Mouse (Mus musculus) liver, adult 2 months (tissue): Measurements from ENCODE around the gene Wdr11. TPM values are rescaled to one million over a fixed set of nuclear protein-coding genes. Genes with fewer than 3 reads are reported as not detected.

Experiments used
- DNase-seq: peaks from one replicate; pipeline ENCODE4 v3.0.0-alpha.2; 2011; ENCODE audit warnings: low read depth, low spot score; ENCODE audit errors: extremely low read depth
- H3K27ac ChIP-seq: fragments of 200-500 bp; replicated peaks from 2 replicates; pipeline ENCODE4 v1.5.1; 2012; ENCODE audit warnings: low read depth, mild to moderate bottlenecking, control low read depth, inconsistent platforms, low read length; ENCODE audit not compliant: insufficient read depth
- H3K27me3 ChIP-seq: fragments of 200-500 bp; 2 replicates; pipeline ENCODE4 v1.6.1; 2012; ENCODE audit warnings: mild to moderate bottlenecking, moderate library complexity, low read length, inconsistent platforms; ENCODE audit not compliant: control insufficient read depth, insufficient read depth
- H3K36me3 ChIP-seq: fragments of 200-500 bp; 2 replicates; pipeline ENCODE4 v1.6.1; 2012; ENCODE audit warnings: low read length, inconsistent platforms; ENCODE audit not compliant: control insufficient read depth, insufficient read depth
- H3K4me1 ChIP-seq: fragments of 200-500 bp; 2 replicates; pipeline ENCODE4 v1.6.1; 2011; ENCODE audit warnings: low read length; ENCODE audit not compliant: control insufficient read depth, insufficient read depth
- H3K4me3 ChIP-seq: fragments of 200-500 bp; 2 replicates; pipeline ENCODE4 v1.5.1; 2011; ENCODE audit warnings: low read depth, mild to moderate bottlenecking, control low read depth, low read length, moderate library complexity; ENCODE audit not compliant: insufficient read depth
- H3K79me2 ChIP-seq: fragments of 200-500 bp; 2 replicates; pipeline ENCODE4 v1.6.1; 2012; ENCODE audit warnings: inconsistent platforms, mild to moderate bottlenecking, low read length, moderate library complexity; ENCODE audit not compliant: control insufficient read depth, insufficient read depth
- H3K9ac ChIP-seq: fragments of 200-500 bp; 2 replicates; pipeline ENCODE4 v1.6.1; 2012; ENCODE audit warnings: low read depth, mild to moderate bottlenecking, control low read depth, inconsistent platforms, low read length
- CTCF ChIP-seq: fragments of 200-500 bp; IDR thresholded peaks from 2 replicates; pipeline ENCODE4 v1.5.1; 2011; ENCODE audit warnings: low read depth, low read length, control low read depth
- POLR2A ChIP-seq: fragments of 200-500 bp; IDR thresholded peaks from 2 replicates; pipeline ENCODE4 v1.6.1; 2011; ENCODE audit warnings: low read length, control low read depth; ENCODE audit not compliant: insufficient read depth; ENCODE audit errors: extremely low read depth
- WGBS: fragments of 180-500 bp; shearing (Covaris S2); methylation state at CpG from one replicate; pipeline ENCODE4 v1.1.7; 2018; 5-methylcytosine and 5-hydroxymethylcytosine counted together
- polyA plus RNA-seq: library from polyadenylated mRNA; depleted of rRNA; stranded (reverse); fragments of >200 nt; gene quantifications from 2 replicates; pipeline ENCODE4 v1.2.3, GENCODE M21; 2012
- total RNA-seq: library from RNA; depleted of rRNA; stranded (reverse); fragments of >200 nt; gene quantifications from 2 replicates; pipeline ENCODE4 v1.2.3, GENCODE M21; 2014

Gene Wdr11
- total and polyA plus RNA-seq, 2 experiments = 11.6 to 27.3 TPM

DNA sequence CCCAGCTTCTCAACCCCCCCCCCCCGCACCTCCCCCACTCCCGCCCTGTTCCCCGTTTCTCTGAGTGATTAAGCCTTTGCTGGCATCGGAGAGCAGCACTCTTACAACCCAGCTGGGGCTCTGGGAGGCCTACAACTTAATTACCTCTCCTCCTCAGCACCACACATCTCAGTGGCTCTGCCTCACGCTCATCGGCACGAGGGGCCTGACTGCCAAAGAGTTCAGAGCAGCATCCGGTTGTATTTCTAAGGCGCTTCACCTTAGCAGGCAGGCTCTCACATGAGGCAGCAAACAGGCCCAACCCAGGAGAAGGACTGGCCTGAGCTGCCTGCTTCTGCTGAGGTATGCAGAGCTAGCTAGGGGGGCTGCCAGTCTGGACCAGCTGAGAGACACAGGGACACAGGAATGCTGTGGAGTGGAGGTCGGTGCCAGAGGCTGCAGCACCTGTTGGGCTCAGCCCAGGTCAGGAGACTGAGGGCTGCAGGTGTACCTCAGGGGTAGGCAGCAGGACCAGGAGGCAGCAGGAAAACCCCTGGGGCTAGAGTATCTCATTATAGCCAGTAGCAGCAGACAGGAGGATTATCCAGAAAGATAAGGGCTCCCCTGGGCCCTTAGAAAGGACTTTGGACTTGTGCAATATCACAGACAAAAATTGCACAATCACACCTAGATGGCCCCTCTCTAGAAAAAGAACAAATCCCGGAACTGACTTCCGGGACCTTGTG is 72.3 kb downstream of the Wdr11 start:
- Histone ChIP-seq H3K27ac (no peak overlapping the region), H3K27me3 (no peaks in the 10 kb centered on the region), H3K4me3 (no peak overlapping the region), H3K9ac (no peak overlapping the region), H3K79me2 (no peaks in the 10 kb centered on the region), H3K4me1 (peaks cover 5% of the 10 kb centered on the region; the same call in 1 of the 2 replicates), H3K36me3 (no peaks in the 10 kb centered on the region)
- DNase-seq = peak; percentile 41
- WGBS = 26% methylated on average over 12 of the region's 12 CpGs
- TF ChIP-seq CTCF (no peak), POLR2A (no peak)

DNA sequence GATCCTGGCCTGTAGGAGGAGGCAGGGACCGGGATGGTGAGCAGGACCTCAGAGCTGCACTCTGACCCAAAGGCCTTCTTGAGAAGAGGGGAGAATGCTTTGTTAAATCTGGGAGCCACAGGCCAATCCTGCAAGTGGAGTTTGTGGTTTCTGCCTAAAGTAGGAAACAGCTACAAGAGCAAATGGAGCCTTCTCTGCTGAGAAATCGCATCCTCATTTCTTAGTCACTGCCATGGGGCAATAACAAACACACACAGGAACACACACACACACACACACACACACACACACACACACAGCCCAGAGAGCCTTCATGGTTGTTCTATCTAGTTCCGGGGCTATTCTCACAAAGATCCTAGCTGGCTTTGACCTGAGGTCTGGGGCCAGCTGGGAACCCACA is 73.7 kb downstream of the Wdr11 start:
- TF ChIP-seq POLR2A = no peak
- TF ChIP-seq CTCF = no peak
- WGBS = 87% methylated on average over 3 of the region's 3 CpGs
- H3K27ac ChIP-seq = no peak overlapping the region

DNA sequence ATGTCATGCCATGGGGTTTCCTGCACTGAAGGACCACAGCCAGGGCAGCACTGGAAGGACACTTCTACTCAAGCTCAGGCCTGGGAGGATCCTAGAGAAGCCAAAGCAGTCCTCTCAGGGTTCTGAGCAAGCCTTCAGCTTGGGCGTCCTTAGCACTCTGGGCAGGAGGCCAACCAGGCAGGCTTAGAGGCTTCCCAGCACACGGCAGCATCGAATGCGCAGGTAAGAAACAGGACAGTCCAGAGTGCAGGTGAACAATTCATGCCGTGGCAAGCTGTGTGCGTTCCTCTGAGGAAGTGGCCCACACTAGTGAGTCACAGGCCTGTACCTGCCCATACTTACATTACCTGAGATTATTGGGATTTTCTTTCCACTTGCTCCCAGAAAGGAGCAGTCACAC is 74.3 kb downstream of the Wdr11 start:
- no peak overlapping the region for H3K4me3 ChIP-seq
- TF ChIP-seq CTCF (no peak), POLR2A (no peak)
- peaks cover 5% of the 10 kb centered on the region; the same call in 1 of the 2 replicates for H3K4me1 ChIP-seq
- no peak for DNase-seq
- H3K36me3 ChIP-seq = no peaks in the 10 kb centered on the region
- no peak overlapping the region for H3K27ac ChIP-seq
- no peak overlapping the region for H3K9ac ChIP-seq
- 60% methylated on average over 6 of the region's 6 CpGs for WGBS
- H3K79me2 ChIP-seq = no peaks in the 10 kb centered on the region
- no peaks in the 10 kb centered on the region for H3K27me3 ChIP-seq

More for the DNA sequence above, 73.7 kb downstream of the Wdr11 start:
- DNase-seq = no peak
- Histone ChIP-seq H3K27me3 (no peaks in the 10 kb centered on the region), H3K4me3 (no peak overlapping the region), H3K79me2 (no peaks in the 10 kb centered on the region), H3K36me3 (no peaks in the 10 kb centered on the region), H3K4me1 (peaks cover 5% of the 10 kb centered on the region; the same call in 1 of the 2 replicates), H3K9ac (no peak overlapping the region)

DNA sequence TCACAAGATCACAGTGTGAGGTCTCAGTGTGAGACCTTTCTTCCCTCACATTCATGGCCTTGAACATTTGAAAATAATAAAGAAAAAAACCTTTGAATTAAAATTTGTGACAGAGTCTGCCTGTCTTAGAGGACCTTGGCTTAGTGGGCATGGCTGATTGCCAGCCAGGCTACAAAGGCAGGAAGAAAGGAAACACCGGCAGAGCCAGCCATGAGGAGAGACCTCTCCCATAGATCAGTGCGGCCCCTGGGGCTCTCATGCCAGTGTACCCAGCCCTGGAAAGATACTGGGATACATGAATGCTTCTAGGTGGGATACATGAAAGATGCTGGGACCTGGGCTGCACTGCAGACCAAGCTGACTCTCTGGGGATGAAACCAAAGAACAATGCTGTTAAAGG is 74.9 kb downstream of the Wdr11 start:
- Histone ChIP-seq H3K27ac (no peak overlapping the region), H3K79me2 (no peaks in the 10 kb centered on the region), H3K36me3 (no peaks in the 10 kb centered on the region), H3K4me1 (peaks cover 5% of the 10 kb centered on the region; the same call in 1 of the 2 replicates), H3K27me3 (no peaks in the 10 kb centered on the region), H3K9ac (no peak overlapping the region), H3K4me3 (no peak overlapping the region)
- TF ChIP-seq POLR2A (no peak), CTCF (no peak)
- 83% methylated on average over 2 of the region's 2 CpGs for WGBS
- DNase-seq = no peak

DNA sequence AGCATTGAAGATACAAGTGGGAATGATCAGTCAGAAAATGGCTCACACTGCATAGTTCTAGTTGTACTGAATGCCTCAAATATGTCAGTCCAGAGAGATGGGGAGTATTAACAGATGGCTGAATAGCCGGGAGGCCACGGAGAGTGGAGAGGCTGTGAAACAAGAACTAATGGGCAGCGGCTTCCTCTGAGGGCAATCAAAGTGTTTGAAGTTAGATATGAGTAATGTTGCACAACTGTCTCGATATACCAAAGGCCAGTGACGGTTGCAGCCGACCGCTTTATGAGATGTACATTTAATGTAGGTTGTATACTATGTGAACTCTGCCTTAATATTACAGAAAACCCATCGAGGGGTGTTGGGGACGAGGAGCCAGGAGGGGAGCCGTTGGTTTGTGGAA is 78.6 kb downstream of the Wdr11 start:
- Histone ChIP-seq H3K27me3 (no peaks in the 10 kb centered on the region), H3K79me2 (no peaks in the 10 kb centered on the region), H3K36me3 (no peaks in the 10 kb centered on the region), H3K4me3 (no peak overlapping the region), H3K27ac (no peak overlapping the region), H3K9ac (no peak overlapping the region), H3K4me1 (no peaks in the 10 kb centered on the region)
- no peak for TF ChIP-seq POLR2A
- no peak for TF ChIP-seq CTCF
- DNase-seq = no peak
- WGBS = 56% methylated on average over 10 of the region's 10 CpGs
